Mouse (Mus musculus) lung, postnatal 0 days (tissue): ENCODE measurements around the gene Rap1gap2.

ENCODE experiments used
- CTCF ChIP-seq: IDR thresholded peaks from 2 replicates; pipeline ENCODE4 v1.5.1; 2016; ENCODE audit warnings: antibody characterized with exemption, mild to moderate bottlenecking
- EP300 ChIP-seq: IDR thresholded peaks from 2 replicates; pipeline ENCODE4 v1.6.1; 2016; ENCODE audit warnings: antibody characterized with exemption, mild to moderate bottlenecking, control low read depth

GRCm38 (mm10) chr11:74352550-74352949 lies 258.2 kb downstream of the Rap1gap2 start, which contains the start of gene Olfr411:
- no peak for TF ChIP-seq CTCF
- TF ChIP-seq EP300, result no peak
